Mouse (Mus musculus) layer of hippocampus, adult 11-12 months (tissue): ENCODE data around the gene Cited1.
A peak's percentile ranks its signal among the peaks of the same experiment; 100 is the strongest.

Experiments used
- DNase-seq: peaks from one replicate; pipeline ENCODE4 v3.0.0; 2022; ENCODE audit warnings: low spot score

Cited1 gene

GRCm38 (mm10) chrX:102251937-102252860 is at the start of gene Cited1:
Gene Cited1 (minus strand): TSS chrX:102252181.
- DNase-seq, result peak; percentile 51

DNA sequence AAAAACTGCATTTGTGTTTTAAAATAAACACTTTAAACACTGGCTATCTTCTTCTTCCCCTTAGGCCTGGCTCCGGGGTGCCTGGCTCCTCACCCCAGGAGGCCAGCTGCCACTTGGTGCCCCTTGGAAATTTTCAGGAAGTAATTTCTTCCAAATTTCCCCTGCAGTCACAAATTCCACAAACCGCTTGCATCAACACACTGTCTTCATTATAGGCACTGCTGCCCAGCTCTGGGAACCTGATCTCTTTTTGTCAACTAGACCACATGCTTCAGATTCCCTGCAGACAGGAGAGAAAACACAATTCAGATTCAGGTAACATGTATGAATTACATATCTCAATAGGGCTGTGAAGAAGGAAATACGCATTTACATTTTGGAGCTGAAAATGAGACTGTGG is 32.9 kb upstream of the Cited1 start:
- DNase-seq, result no peak

DNA sequence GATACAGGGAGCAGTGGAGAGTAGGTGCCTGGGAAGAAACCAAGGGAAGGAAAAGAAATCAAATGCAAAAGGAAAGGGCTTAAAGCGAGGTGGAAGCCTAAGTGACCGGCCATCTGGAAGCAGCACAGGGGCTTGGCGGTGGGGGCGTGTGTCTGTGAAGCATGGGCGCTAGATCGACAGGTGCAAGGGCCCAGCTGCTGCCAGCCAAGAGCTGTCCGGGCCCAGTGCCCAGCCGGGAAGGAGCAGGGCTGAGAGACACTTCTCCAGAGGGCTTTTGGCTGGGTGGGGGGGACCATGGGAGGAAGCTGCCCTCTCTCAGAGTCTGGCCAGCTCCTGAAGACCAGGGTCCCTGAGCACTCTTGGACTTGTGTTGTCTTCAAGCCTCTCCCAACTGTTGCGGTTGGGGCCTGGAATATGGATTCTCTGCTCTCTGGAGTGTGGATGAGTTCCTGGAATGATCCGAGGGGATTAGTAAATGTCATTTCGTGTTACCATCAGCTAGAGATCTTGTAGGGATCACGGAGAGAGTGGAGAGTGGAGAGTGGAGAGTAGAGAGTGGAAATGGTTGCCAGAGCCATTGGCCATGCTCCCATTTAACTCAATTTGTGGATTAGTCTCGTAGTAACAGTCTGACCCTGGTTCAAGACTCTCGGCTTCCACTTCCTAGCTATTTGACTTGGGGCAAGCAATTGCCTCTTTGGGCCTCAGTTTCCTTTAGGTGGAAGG is 10.8 kb upstream of the Cited1 start:
- no peak for DNase-seq

DNA sequence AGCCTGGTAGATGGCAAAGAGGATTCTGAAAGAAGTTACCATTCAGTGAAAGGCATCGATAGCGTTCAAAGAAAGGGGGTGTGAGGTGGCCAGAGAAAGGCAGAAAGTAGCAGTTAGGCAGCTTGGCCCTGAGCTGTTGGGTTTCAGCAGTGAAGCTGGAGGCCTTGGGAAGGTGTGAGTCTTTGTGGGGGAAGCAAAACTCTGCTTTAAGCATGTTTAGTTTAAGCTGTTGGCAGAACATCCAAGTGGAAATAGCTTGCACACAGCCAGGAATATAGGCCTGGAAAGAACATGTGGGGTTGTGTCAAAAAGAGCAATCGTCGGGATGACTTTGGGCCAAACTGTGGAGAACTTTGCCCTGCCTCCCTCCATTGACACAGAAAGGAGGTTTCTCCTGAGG is 7.8 kb upstream of the Cited1 start:
- no peak for DNase-seq

DNA sequence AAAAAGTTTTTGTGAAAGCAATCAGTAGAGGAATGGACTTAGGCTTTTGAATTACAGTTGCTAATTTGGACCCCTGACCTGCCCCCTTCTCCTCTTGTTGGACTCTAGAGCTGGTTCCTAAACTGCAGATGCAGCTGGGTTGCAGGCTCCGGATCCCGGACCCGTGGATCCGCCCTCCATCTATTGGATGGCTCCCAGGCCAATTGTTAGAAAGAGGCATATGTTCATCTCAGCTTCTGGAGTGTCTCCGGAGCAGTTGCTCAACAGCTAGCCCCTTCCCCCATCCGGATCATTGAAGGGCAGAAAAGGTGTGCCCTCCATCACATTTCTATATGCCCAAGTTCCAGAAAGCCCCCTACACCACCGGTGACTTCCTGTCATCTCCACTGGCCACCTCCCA is 1.9 kb upstream of the Cited1 start:
- DNase-seq, result peak; percentile 19

- DNase-seq, result no peak
These were observed 602 bp downstream of the Cited1 start for GRCm38 (mm10) chrX:102251221-102251936.

- no peak for DNase-seq
These were observed 1.1 kb downstream of the Cited1 start for GRCm38 (mm10) chrX:102250891-102251170.

DNA sequence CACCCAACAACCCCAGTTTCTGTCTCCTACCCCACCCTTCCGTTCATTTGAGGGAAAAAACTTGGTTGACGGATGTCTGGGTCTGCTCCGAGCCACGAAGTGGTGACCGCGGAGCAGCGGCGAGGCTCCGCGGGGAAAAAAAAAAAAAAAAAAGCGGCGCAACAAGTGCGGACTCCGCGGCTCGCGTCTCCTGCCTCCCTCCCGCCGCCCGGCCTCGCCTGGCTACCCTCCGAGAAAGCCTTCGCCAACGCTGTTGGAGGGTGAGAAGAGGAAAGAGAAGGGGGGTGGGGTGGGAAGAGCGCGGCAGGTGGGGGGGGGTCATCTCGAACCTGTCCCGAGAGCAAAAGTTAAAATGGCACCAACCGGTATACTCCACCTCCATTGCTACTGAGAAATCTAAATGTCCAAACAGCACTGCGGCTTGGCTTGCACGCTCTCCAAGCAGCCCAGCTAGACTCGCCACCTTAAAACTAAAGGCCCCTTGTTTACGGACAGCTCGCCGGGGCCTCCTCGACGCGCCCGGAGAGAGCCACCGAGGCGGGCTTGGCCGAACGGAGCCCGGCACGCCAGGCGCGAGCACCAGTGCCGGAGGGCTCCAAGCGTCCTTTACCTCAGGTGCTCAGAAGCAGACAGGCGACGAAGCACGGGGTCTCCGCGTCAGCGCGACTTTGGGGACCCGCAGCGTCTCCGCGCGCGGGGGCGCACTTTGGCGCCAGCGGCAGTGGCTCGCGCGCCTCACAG is 1.7 kb downstream of the Cited1 start:
- DNase-seq, result no peak

- DNase-seq, result no peak
These were observed 7.6 kb downstream of the Cited1 start for GRCm38 (mm10) chrX:102244334-102244733.

DNA sequence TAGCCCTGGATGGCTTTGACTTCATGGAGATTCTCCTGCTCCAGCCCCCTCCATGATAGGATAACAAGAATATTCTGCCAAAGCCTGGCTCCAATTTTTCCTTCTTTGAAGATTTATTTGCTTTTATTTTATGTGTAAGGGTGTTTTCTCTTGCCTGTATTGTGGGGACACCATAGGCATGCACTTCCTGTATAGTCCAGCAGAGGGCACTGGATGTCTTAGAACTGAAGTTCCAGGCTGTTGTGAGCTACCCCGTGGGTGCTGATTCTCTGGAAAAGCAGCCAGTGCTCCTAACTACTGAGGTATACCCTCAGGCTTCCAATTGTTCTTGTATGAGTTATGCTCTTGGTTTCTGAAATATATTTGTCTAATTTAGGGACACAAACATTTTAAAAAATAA is 32.9 kb downstream of the Cited1 start:
- peak; percentile 7 for DNase-seq

- DNase-seq, result peak; percentile 4
These were observed 36.6 kb downstream of the Cited1 start for GRCm38 (mm10) chrX:102215356-102215755.
